Mouse (Mus musculus): ENCODE measurements around the gene Prss8.
"Not testable (repeated sequence)": the region's sequence is repeated elsewhere in the genome, so short reads cannot be mapped to it uniquely, and the experiment has no call there.

Gene Prss8

DNA sequence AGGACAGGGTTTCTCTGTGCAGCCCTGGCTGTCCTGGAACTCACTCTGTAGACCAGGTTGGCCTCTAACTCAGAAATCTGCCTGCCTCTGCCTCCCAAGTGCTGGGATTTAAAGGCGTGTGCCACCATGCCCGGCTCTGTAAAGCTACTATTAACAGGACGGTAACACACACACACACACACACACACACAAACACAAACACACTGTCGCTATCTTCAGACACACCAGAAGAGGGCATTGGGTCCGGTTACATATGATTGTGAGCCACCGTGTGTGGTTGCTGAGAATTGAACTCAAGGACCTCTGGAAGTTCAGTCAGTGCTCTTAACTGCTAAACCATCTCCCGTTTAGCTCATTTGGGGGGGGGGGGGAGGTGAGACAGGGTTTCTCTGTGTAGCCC, 34.0 kb downstream of the Prss8 start:
- not testable (repeated sequence) for DNase-seq (ENCODE audit: low read depth, low spot score)

DNA sequence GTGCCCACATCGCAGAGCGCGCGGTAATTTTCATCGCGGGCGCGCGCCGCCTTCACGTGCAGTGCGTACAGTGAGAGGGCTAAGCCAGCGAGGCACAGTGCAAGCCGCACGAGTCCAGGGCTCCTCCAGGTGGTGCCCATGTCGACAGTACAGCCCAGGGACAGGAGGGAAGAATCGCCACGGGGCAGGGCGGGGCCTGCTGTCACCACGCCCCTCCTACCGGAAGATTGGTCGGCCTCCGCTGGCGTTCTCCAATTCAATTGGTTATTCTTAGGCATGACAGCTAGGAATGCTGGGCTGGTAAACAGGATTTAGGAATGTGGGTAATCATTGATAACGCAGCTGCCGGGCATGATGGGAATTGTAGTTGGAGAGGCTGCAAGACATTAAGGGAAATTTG, 34.5 kb downstream of the Prss8 start, which contains the start of the genes Gm21974 and Vkorc1:
Gene Gm21974 (minus strand): TSS at position 13 of the 400 bp plus-strand sequence.
Gene Vkorc1 (minus strand): TSS at position 176 of the 400 bp plus-strand sequence.
- peak; percentile 92 for DNase-seq (ENCODE audit: low read depth, low spot score)

DNA sequence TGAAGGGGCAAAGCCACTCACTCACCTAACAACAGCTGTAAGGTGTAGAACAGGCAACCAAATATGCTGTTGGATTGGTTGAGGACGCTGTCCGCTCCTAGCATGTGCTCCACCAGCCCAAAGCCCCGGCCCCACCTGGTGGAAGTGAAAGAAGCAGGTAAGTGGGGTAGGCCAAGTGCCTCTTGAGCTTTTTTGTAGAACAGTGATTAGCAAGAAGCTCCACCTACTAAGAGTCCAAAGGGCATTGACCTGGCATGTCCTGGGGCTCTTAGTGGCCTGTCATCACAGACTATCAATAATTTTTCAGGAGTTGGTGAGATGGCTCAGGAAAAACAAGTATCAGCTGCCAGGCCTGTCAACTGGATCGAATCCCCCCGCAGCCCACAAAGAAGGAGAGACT, 35.4 kb downstream of the Prss8 start:
- no peak for DNase-seq (ENCODE audit: low read depth, low spot score)

DNA sequence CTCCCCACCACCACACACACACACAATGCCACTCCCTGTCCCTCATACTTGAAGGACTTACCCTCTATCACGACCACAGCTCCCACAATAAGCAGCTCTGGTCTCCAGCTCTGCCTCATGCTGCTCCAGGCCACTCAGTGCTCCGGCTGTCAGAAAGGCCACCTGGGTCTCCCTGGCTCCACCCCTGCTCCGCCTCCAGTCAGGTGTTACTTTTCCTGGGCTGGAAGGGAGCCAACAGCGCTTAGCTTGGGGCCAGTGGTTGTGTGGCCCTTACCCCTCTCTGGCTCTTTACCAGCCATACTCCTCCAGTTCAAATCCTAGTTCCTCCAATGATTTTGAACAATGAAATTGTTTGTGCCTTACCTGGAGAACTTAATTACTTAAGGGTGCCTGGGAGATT, 39.1 kb downstream of the Prss8 start, which contains the start of gene Prss53:
Gene Prss53 (minus strand): TSS at position 173 of the 400 bp plus-strand sequence.
- DNase-seq (ENCODE audit: low read depth, low spot score), result no peak

DNA sequence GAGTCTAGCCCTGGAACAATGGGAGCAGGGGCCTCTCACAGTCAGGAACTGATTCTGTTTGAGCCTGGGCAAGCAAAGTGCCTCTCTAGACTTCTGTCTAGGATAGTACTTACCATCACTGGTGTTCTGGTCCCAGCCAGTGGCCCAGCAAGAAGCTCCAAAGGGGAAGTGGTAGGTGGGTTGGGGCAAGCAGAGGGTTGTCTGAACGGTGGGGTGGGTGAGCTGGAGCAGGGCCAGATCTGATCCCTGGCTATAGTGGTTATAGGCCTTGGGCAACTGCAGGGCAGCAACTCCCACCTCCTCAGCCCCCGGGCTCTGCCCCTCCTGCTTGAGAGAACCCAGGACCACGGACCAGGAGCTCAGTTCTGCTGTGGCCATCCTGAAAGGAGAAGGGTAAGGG, 41.1 kb downstream of the Prss8 start:
- DNase-seq (ENCODE audit: low read depth, low spot score), result no peak

DNA sequence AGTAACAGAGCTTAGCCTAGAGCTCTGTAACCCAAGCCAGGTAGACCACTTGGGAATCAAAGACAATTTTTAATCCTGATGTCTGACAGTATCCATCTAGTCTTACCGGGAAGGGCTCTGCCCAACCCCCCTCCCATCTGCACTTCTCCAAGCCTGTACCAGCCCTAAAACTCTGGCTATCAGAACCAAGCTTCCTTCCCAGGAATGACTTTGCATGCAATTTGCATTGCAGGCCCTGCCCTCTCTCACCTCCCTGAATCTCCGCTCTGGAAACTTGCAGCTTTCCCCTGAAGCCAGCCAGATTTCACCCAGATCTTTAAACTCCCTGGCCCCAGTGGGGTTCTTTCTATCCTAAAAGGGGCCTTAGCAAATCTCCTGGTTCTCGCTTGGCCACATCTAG, 42.1 kb downstream of the Prss8 start:
- no peak for DNase-seq (ENCODE audit: low read depth, low spot score)

DNA sequence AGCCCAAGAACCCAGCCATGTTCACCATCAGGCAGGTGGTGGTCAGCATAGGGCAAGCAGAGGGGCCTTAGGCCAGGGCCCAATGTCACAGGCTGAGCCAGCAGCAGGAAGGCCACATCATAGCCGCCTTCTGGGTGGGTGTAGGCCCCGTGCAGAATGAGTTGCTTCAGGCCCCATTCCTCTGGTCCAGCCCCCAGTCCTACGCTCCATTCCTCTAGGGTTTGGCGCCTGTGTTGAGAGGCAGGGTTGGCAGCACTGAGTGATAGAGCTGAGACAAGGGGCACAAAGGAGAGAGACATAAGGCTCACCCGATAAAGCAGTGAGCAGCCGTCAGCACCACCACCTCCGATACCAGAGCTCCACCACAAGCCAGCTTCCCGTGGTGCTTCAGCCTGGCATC, 42.7 kb downstream of the Prss8 start:
- DNase-seq (ENCODE audit: low read depth, low spot score), result no peak

DNA sequence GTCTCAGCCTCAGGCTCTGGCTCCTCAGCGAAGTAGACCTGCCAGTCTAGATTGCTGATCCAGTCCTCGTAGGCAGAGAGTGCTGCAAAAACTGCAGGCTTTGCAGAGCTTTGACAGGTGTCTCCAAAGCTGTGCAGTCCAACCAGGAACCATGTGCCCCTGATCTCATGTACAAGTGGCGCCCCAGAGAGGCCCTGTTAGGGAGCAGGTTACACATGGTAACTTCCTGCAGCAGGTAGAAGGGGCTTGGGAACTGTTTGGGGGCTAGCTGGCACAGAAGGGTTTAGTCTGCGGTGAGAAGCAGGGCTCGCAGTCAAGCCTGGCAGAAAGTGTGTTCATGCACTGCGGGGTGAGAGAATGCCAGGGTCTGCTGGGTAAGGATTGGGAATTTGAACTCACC, 43.4 kb downstream of the Prss8 start:
- no peak for DNase-seq (ENCODE audit: low read depth, low spot score)

DNA sequence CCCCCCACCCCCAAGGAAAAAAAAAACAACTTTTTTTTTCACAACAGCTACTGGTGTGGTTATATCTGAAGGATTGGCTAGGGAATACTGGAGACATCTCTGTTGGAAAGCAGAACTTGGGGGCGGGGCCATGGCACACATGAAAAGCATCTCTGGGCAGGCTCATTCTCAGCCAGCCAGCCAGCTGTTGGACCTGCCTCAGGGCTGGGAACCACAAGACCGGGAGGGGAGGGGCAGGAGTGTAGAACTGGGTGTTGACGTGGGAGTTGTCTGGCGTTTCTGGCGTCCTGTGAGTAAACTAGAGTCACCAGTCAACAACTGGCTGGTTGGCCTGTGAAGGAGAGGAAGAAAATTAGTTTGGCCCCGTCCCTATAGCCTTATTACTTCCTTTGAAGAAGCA, 44.0 kb downstream of the Prss8 start:
- DNase-seq (ENCODE audit: low read depth, low spot score), result no peak

DNA sequence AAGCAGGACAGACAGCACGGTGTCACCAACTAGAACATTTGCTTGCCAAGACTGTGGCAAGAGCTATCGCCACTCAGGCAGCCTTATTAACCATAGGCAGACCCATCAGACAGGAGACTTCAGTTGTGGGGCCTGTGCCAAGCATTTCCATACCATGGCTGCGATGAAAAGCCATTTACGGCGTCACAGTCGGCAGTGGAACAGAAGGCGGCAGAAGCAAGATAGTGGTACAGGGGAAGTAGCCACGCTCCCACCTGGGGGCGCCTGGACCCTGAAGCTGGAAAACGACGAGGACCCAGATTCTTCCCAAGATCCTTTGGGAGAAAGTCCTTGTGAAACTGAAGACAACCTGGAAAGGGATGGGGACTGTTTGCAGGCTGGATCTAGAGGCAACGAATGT, 49.5 kb downstream of the Prss8 start:
- no peak for DNase-seq (ENCODE audit: low read depth, low spot score)

DNA sequence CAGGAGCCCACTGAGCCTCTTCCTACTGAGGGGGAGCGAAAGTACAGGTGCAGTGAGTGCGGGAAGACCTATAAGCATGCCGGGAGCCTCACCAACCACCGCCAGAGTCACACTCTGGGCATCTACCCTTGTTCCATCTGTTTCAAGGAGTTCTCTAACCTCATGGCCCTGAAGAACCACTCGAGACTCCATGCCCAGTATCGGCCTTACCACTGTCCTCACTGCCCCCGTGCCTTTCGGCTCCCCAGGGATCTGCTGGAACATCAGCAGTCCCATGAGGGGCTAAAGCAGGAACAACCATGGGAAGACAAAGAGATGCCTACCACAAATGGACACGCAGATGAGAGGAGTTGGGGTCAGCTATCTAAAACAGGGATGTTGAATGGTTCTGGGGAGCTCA, 50.6 kb downstream of the Prss8 start:
- no peak for DNase-seq (ENCODE audit: low read depth, low spot score)

DNA sequence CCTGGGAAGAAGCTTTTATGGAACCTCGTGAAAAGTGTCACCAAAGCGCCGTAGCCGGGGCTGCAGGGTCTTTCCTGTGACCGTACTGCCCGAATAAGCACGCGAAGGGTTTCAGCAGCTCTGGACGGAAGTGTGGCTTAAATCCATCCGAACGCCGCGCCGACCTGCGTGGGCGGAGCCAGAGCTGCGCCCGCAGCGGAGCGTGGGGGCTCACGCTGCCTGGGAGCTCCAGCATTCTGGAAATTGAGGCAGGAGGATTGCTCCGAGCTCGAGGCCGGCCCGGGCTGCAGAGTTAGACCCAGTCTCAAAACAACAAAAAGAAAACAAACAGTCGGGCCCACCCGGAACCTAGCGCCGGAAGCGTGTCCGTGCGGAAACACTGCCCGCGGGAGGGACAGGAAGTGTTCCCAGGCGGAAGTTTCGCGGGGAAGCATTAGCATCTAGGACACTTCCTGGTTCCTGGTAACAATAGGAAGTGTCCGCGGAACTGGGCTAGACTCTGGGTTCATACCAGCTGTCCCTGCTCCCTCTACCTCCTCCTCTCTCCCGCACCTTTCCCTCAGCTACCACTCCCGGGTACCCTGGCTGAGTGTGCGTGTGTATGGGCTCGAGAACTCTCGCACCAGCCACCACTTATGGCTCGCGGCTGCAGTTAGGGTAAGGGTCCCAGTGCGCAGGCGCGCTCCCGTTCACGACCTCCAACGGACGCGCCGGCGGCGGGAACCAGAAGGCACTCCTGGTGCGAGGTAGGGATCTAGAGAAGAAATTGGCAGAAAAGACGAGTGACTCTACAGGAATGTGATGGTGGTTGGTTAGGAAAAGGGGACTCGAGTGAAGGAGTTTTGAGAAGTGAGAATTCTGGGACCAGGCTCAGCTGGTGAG, 53.2 kb downstream of the Prss8 start, which contains the start of gene Zfp668:
Gene Zfp668 (minus strand): TSS at position 362 of the 882 bp plus-strand sequence.
- DNase-seq (ENCODE audit: low read depth, low spot score), result peak; percentile 89

DNA sequence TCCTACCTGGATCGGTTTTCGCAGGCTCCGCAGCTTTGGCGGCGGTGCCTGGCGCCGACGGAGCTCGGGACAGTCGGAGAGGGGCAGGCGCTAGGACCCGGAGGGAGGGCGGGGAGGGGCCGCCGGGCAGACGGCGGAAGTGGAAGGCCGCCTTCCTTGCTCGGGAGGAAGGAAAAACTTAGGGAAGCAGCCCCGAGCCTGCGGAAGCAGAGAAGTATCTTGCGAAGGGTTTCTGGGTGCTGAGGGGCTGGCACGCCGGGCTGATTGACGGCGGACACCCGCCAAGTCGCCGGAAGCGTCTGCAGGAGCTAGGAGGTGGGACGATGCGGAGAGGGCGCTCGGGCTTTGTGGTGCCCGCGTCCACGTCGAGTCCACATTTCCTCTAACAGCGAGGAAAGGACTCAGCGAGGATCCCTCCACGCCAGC, 53.9 kb downstream of the Prss8 start, which contains the start of gene Zfp646:
Gene Zfp646 (plus strand): TSS at position 181 of the 426 bp plus-strand sequence.
- peak; percentile 82 for DNase-seq (ENCODE audit: low read depth, low spot score)
